Mouse (Mus musculus): ENCODE data around the gene Cntn3. TPM values are rescaled to one million over a fixed set of nuclear protein-coding genes. Genes with fewer than 3 reads are reported as not detected.
"Not testable (repeated sequence)": the region's sequence is repeated elsewhere in the genome, so short reads cannot be mapped to it uniquely, and the experiment has no call there.

The Cntn3 gene
- polyA plus RNA-seq (2014; fragmentation: Nextera tagmentation; extraction: Ambion mirVana) = 0.74 and 0.78 TPM in 2 replicates

DNA sequence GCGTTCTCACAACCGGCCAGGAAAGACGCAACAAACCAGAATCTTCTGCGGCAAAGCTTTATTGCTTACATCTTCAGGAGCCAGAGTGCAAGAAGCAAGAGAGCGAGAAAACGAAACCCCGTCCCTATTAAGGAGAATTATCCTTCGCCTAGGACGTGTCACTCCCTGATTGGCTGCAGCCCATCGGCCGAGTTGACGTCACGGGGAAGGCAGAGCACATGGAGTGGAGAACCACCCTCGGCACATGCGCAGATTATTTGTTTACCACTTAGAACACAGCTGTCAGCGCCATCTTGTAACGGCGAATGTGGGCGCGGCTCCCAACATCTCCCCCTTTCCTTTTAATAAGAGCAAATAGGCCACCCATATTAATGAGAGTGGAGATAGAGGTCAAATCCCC, at the start of gene Cntn3:
Cntn3 (minus strand) TSS at position 101 of the 400 bp plus-strand sequence.
- not testable (repeated sequence) for ATAC-seq (replicated peaks; ENCODE audit: low FRiP score)

GRCm38 (mm10) chr6:102600773-102601172, 27.9 kb upstream of the Cntn3 start:
- no peak for ATAC-seq (replicated peaks; ENCODE audit: low FRiP score)
- no peak for DNase-seq (ENCODE audit: low spot score)
- no peak overlapping the region for H3K4me3 ChIP-seq (ENCODE audit: low read depth, low read length)
- H3K4me2 ChIP-seq = no peak overlapping the region
- no peaks in the 10 kb centered on the region for H3K27me3 ChIP-seq (replicated peaks; ENCODE audit: control insufficient read depth, insufficient read depth, low read length)
- WGBS = 74% methylated on average over 2 of the region's 2 CpGs
- no peak overlapping the region for H3K27ac ChIP-seq (ENCODE audit: low read depth, low read length)
- H3K9me3 ChIP-seq (ENCODE audit: control insufficient read depth, low read length) = no peaks in the 10 kb centered on the region
- no peak overlapping the region for H3K9ac ChIP-seq (ENCODE audit: low read depth, low read length)
- H3K36me3 ChIP-seq (ENCODE audit: control insufficient read depth, insufficient read depth, low read length) = no peaks in the 10 kb centered on the region
- H3K4me1 ChIP-seq (replicated peaks; ENCODE audit: control insufficient read depth, insufficient read depth, low read length) = no peaks in the 10 kb centered on the region

More for the DNA sequence above, at the start of gene Cntn3:
- not testable (repeated sequence) for H3K27me3 ChIP-seq (replicated peaks; ENCODE audit: control insufficient read depth, insufficient read depth, low read length); DNase-seq (ENCODE audit: low spot score); H3K27ac ChIP-seq (ENCODE audit: low read depth, low read length); H3K4me3 ChIP-seq (ENCODE audit: low read depth, low read length); H3K9me3 ChIP-seq (ENCODE audit: control insufficient read depth, low read length); H3K9ac ChIP-seq (ENCODE audit: low read depth, low read length); H3K36me3 ChIP-seq (ENCODE audit: control insufficient read depth, insufficient read depth, low read length); H3K4me1 ChIP-seq (replicated peaks; ENCODE audit: control insufficient read depth, insufficient read depth, low read length); H3K4me2 ChIP-seq
- WGBS = 96% methylated on average over 4 of the region's 20 CpGs

- no peak overlapping the region for H3K4me2 ChIP-seq
- H3K36me3 ChIP-seq (ENCODE audit: control insufficient read depth, insufficient read depth, low read length) = no peaks in the 10 kb centered on the region
- H3K4me3 ChIP-seq (ENCODE audit: low read depth, low read length) = no peak overlapping the region
- no peak overlapping the region for H3K27ac ChIP-seq (ENCODE audit: low read depth, low read length)
- ATAC-seq (replicated peaks; ENCODE audit: low FRiP score) = no peak
- H3K27me3 ChIP-seq (replicated peaks; ENCODE audit: control insufficient read depth, insufficient read depth, low read length) = no peaks in the 10 kb centered on the region
- H3K9me3 ChIP-seq (ENCODE audit: control insufficient read depth, low read length) = no peaks in the 10 kb centered on the region
- H3K4me1 ChIP-seq (replicated peaks; ENCODE audit: control insufficient read depth, insufficient read depth, low read length) = no peaks in the 10 kb centered on the region
- no peak overlapping the region for H3K9ac ChIP-seq (ENCODE audit: low read depth, low read length)
- DNase-seq (ENCODE audit: low spot score) = no peak
- 61% methylated on average over 2 of the region's 2 CpGs for WGBS
Observed at GRCm38 (mm10) chr6:102597756-102598155, 24.9 kb upstream of the Cntn3 start.

- no peak overlapping the region for H3K4me3 ChIP-seq (ENCODE audit: low read depth, low read length)
- H3K27me3 ChIP-seq (replicated peaks; ENCODE audit: control insufficient read depth, insufficient read depth, low read length) = no peaks in the 10 kb centered on the region
- DNase-seq (ENCODE audit: low spot score) = no peak
- H3K4me2 ChIP-seq = no peak overlapping the region
- H3K9me3 ChIP-seq (ENCODE audit: control insufficient read depth, low read length) = no peaks in the 10 kb centered on the region
- no peak overlapping the region for H3K9ac ChIP-seq (ENCODE audit: low read depth, low read length)
- no peak for ATAC-seq (replicated peaks; ENCODE audit: low FRiP score)
- no peaks in the 10 kb centered on the region for H3K36me3 ChIP-seq (ENCODE audit: control insufficient read depth, insufficient read depth, low read length)
- WGBS = 82% methylated on average over 4 of the region's 4 CpGs
- H3K27ac ChIP-seq (ENCODE audit: low read depth, low read length) = no peak overlapping the region
- no peaks in the 10 kb centered on the region for H3K4me1 ChIP-seq (replicated peaks; ENCODE audit: control insufficient read depth, insufficient read depth, low read length)
Observed at GRCm38 (mm10) chr6:102590151-102590550, 17.2 kb upstream of the Cntn3 start.

DNA sequence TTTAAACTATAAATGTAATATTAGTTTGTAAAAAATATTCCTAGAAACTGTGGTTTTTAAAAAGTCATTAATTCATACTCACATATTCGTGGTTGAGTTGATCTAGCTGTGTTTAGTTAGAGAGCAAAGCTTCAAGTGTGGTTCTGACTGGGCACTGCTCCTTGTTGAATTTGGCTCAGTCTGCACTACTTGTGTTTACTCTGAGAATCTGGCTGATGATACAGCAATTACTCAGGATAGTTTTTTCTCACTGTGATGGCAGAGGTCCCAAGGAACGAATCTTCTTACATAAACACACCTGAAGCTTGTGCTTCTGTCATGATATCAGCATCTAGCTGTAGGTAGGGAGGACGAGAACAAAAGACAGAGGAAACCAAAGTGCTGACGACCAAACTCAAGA, 16.4 kb upstream of the Cntn3 start:
- 61% methylated on average over 4 of the region's 4 CpGs for WGBS

DNA sequence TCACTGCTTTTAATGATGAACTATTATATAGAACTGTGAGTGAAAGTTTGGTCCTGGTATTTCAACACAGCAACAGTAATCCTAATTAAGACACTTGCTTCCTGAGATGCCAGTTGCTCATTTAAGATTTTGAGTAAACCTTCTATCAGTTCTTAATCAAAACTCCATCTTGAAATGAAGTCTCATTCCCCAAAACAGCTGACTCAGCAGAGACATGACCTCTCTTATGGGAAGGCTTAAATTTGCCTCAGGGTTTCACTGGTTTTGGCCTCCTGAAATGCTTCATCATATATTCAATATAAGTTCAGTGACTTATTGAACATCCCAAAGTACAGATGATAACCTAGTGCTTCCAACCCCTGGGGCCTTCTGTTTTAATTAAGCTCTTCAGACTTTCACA, 13.2 kb upstream of the Cntn3 start:
- Histone ChIP-seq H3K4me1 (replicated peaks; ENCODE audit: control insufficient read depth, insufficient read depth, low read length) (no peaks in the 10 kb centered on the region), H3K9me3 (ENCODE audit: control insufficient read depth, low read length) (no peaks in the 10 kb centered on the region), H3K9ac (ENCODE audit: low read depth, low read length) (no peak overlapping the region), H3K36me3 (ENCODE audit: control insufficient read depth, insufficient read depth, low read length) (no peaks in the 10 kb centered on the region), H3K4me2 (no peak overlapping the region), H3K27me3 (replicated peaks; ENCODE audit: control insufficient read depth, insufficient read depth, low read length) (no peaks in the 10 kb centered on the region), H3K27ac (ENCODE audit: low read depth, low read length) (no peak overlapping the region), H3K4me3 (ENCODE audit: low read depth, low read length) (no peak overlapping the region)
- ATAC-seq (replicated peaks; ENCODE audit: low FRiP score) (no peak), DNase-seq (ENCODE audit: low spot score) (no peak)

More for the DNA sequence above, 16.4 kb upstream of the Cntn3 start:
- Histone ChIP-seq H3K4me3 (ENCODE audit: low read depth, low read length) (no peak overlapping the region), H3K27ac (ENCODE audit: low read depth, low read length) (no peak overlapping the region), H3K4me1 (replicated peaks; ENCODE audit: control insufficient read depth, insufficient read depth, low read length) (no peaks in the 10 kb centered on the region), H3K4me2 (no peak overlapping the region), H3K36me3 (ENCODE audit: control insufficient read depth, insufficient read depth, low read length) (no peaks in the 10 kb centered on the region), H3K9me3 (ENCODE audit: control insufficient read depth, low read length) (no peaks in the 10 kb centered on the region), H3K27me3 (replicated peaks; ENCODE audit: control insufficient read depth, insufficient read depth, low read length) (no peaks in the 10 kb centered on the region), H3K9ac (ENCODE audit: low read depth, low read length) (no peak overlapping the region)
- DNase-seq (ENCODE audit: low spot score) (no peak), ATAC-seq (replicated peaks; ENCODE audit: low FRiP score) (no peak)

- WGBS = 78% methylated on average over 2 of the region's 2 CpGs
- H3K4me2 ChIP-seq = no peak overlapping the region
- H3K9ac ChIP-seq (ENCODE audit: low read depth, low read length) = no peak overlapping the region
- no peaks in the 10 kb centered on the region for H3K36me3 ChIP-seq (ENCODE audit: control insufficient read depth, insufficient read depth, low read length)
- H3K4me1 ChIP-seq (replicated peaks; ENCODE audit: control insufficient read depth, insufficient read depth, low read length) = no peaks in the 10 kb centered on the region
- ATAC-seq (replicated peaks; ENCODE audit: low FRiP score) (no peak), DNase-seq (ENCODE audit: low spot score) (no peak)
- no peak overlapping the region for H3K27ac ChIP-seq (ENCODE audit: low read depth, low read length)
- H3K27me3 ChIP-seq (replicated peaks; ENCODE audit: control insufficient read depth, insufficient read depth, low read length) = no peaks in the 10 kb centered on the region
- no peaks in the 10 kb centered on the region for H3K9me3 ChIP-seq (ENCODE audit: control insufficient read depth, low read length)
- H3K4me3 ChIP-seq (ENCODE audit: low read depth, low read length) = no peak overlapping the region
Observed at GRCm38 (mm10) chr6:102583578-102583977, 10.7 kb upstream of the Cntn3 start.

- ATAC-seq (replicated peaks; ENCODE audit: low FRiP score) (no peak), DNase-seq (ENCODE audit: low spot score) (no peak)
- Histone ChIP-seq H3K4me1 (replicated peaks; ENCODE audit: control insufficient read depth, insufficient read depth, low read length) (no peaks in the 10 kb centered on the region; the same call in 1 of the 2 replicates), H3K27me3 (replicated peaks; ENCODE audit: control insufficient read depth, insufficient read depth, low read length) (peaks cover 10% of the 10 kb centered on the region; the same call in 1 of the 2 replicates), H3K27ac (ENCODE audit: low read depth, low read length) (no peak overlapping the region), H3K9me3 (ENCODE audit: control insufficient read depth, low read length) (no peaks in the 10 kb centered on the region), H3K9ac (ENCODE audit: low read depth, low read length) (no peak overlapping the region), H3K4me3 (ENCODE audit: low read depth, low read length) (no peak overlapping the region), H3K36me3 (ENCODE audit: control insufficient read depth, insufficient read depth, low read length) (no peaks in the 10 kb centered on the region), H3K4me2 (no peak overlapping the region)
- 60% methylated on average over 1 of the region's 1 CpGs for WGBS
Observed at GRCm38 (mm10) chr6:102567496-102567895, 5.4 kb downstream of the Cntn3 start.

- H3K9ac ChIP-seq (ENCODE audit: low read depth, low read length) = no peak overlapping the region
- 86% methylated on average over 1 of the region's 1 CpGs for WGBS
- no peak overlapping the region for H3K4me2 ChIP-seq
- H3K27me3 ChIP-seq (replicated peaks; ENCODE audit: control insufficient read depth, insufficient read depth, low read length) = peaks cover 10% of the 10 kb centered on the region; the same call in 1 of the 2 replicates
- H3K9me3 ChIP-seq (ENCODE audit: control insufficient read depth, low read length) = no peaks in the 10 kb centered on the region
- no peaks in the 10 kb centered on the region; the same call in 1 of the 2 replicates for H3K4me1 ChIP-seq (replicated peaks; ENCODE audit: control insufficient read depth, insufficient read depth, low read length)
- H3K27ac ChIP-seq (ENCODE audit: low read depth, low read length) = no peak overlapping the region
- H3K36me3 ChIP-seq (ENCODE audit: control insufficient read depth, insufficient read depth, low read length) = no peaks in the 10 kb centered on the region
- no peak for DNase-seq (ENCODE audit: low spot score)
- ATAC-seq (replicated peaks; ENCODE audit: low FRiP score) = peak; percentile 22; the same call in 1 of the 2 replicates
- H3K4me3 ChIP-seq (ENCODE audit: low read depth, low read length) = no peak overlapping the region
Observed at GRCm38 (mm10) chr6:102565228-102565627, 7.7 kb downstream of the Cntn3 start.
